Comparison of ENCODE assay signal across 9 mouse cellular contexts in the genomic region with DNA sequence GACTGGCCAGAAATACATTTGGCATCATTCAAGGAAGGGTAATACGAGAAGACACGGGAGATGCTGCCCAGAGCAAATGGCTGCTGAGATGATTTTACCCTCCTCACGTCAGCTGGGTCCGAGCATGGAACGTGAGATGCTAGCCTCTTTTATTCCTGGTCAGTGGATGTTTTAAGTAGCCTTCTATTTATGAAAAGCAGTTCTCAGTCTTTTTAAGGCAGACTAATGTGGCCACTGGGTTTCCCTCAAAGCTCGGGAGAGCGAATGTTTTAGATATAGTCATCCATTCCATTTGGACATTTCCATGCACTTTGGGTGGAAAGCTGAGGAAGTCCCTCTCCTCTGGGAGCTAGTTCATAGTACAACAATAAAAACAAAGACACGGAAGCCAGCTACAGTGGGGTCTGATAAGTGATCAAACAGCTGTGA.
DNase-seq lines count a peak whose midpoint lies in the region; ATAC-seq and TF ChIP-seq lines count a peak whose summit lies in the region.
"Had no signal": no experiment of that assay in that cellular context is flagged by ENCODE, and none has a peak within 500 bp of the region (broad histone marks: within the 10 kb centered on the region; RNA-seq: fewer than 3 reads in every experiment).

No protein-coding gene starts in this region.

- H3K9me3 ChIP-seq in intestine, embryonic 14.5 days (ENCODE audit: control insufficient read depth, low read length) = no peaks in the 10 kb centered on the region
- no peaks in the 10 kb centered on the region for H3K9me3 ChIP-seq in intestine, postnatal 0 days (ENCODE audit: control insufficient read depth)
- H3K9me3 ChIP-seq in embryonic facial prominence, embryonic 10.5 days = no peaks in the 10 kb centered on the region
- H3K9me3 ChIP-seq in heart, embryonic 11.5 days (replicated peaks; ENCODE audit: control insufficient read depth, low read length) = no peaks in the 10 kb centered on the region
- H3K9me3 ChIP-seq: G1E had no signal

- H3K4me3 ChIP-seq in intestine, embryonic 14.5 days (ENCODE audit: low read depth, low read length) = no peak overlapping the region
- H3K4me3 ChIP-seq in intestine, postnatal 0 days (ENCODE audit: low read depth, low read length) = no peak overlapping the region
- H3K4me3 ChIP-seq in embryonic facial prominence, embryonic 10.5 days = no peak overlapping the region
- H3K4me3 ChIP-seq in heart, embryonic 11.5 days (ENCODE audit: low read depth, low read length) = no peak overlapping the region

- no peaks in the 10 kb centered on the region for H3K36me3 ChIP-seq in intestine, embryonic 14.5 days (ENCODE audit: control insufficient read depth, insufficient read depth, low read length)
- H3K36me3 ChIP-seq in intestine, postnatal 0 days (ENCODE audit: control insufficient read depth, insufficient read depth) = no peaks in the 10 kb centered on the region
- H3K36me3 ChIP-seq in embryonic facial prominence, embryonic 10.5 days (replicated peaks) = no peaks in the 10 kb centered on the region
- no peaks in the 10 kb centered on the region for H3K36me3 ChIP-seq in heart, embryonic 11.5 days (ENCODE audit: control insufficient read depth, insufficient read depth, low read length)

- no peak overlapping the region for H3K4me2 ChIP-seq in intestine, embryonic 14.5 days (ENCODE audit: low read length)
- H3K4me2 ChIP-seq in intestine, postnatal 0 days (replicated peaks; ENCODE audit: low read depth) = no peak overlapping the region
- no peak overlapping the region for H3K4me2 ChIP-seq in heart, embryonic 11.5 days

- H3K27ac ChIP-seq in intestine, embryonic 14.5 days (ENCODE audit: low read depth) = peak overlapping the region; percentile 41; the same call in 1 of the 2 replicates
- H3K27ac ChIP-seq in intestine, postnatal 0 days (ENCODE audit: low read depth, low read length) = no peak overlapping the region
- H3K27ac ChIP-seq in embryonic facial prominence, embryonic 10.5 days (replicated peaks) = 0 out of 2 replicates have a peak overlapping the region, but pooled peaks have one; percentile 1
- peak overlapping the region; percentile 63; the same call in 1 of the 2 replicates for H3K27ac ChIP-seq in heart, embryonic 11.5 days (ENCODE audit: low read depth, low read length)

- ATAC-seq in intestine, embryonic 14.5 days (replicated peaks; ENCODE audit: low FRiP score, low TSS enrichment, low read depth) = no peak
- no peak for ATAC-seq in intestine, postnatal 0 days
- no peak for ATAC-seq in heart, embryonic 11.5 days (replicated peaks; ENCODE audit: insufficient number of reproducible peaks, low FRiP score, low TSS enrichment)
- no peak for ATAC-seq in inflammation-experienced regulatory T-cells, adult 6 months

- WGBS in intestine, embryonic 14.5 days = 37% methylated on average over 8 of the region's 8 CpGs
- 51% methylated on average over 8 of the region's 8 CpGs for WGBS in intestine, postnatal 0 days
- WGBS in embryonic facial prominence, embryonic 10.5 days = 44% methylated on average over 8 of the region's 8 CpGs
- 46% methylated on average over 8 of the region's 8 CpGs for WGBS in heart, embryonic 11.5 days (ENCODE audit: insufficient replicate concordance)

- H3K4me1 ChIP-seq in intestine, embryonic 14.5 days (replicated peaks; ENCODE audit: control insufficient read depth, insufficient read depth, low read length) = peaks cover 47% of the 10 kb centered on the region
- H3K4me1 ChIP-seq in intestine, postnatal 0 days (replicated peaks; ENCODE audit: control insufficient read depth, insufficient read depth, low read length) = no peaks in the 10 kb centered on the region; the same call in 1 of the 2 replicates
- peaks cover 72% of the 10 kb centered on the region for H3K4me1 ChIP-seq in embryonic facial prominence, embryonic 10.5 days
- peaks cover 58% of the 10 kb centered on the region for H3K4me1 ChIP-seq in heart, embryonic 11.5 days (ENCODE audit: control insufficient read depth, insufficient read depth, low read length)

- DNase-seq in intestine, embryonic 14.5 days (ENCODE audit: low spot score) = no peak
- DNase-seq in embryonic facial prominence, embryonic 10.5 days (ENCODE audit: low spot score) = no peak
- DNase-seq in mesoderm, embryonic 11.5 days (ENCODE audit: low read depth, low spot score) = peak; percentile 36
- DNase-seq in adrenal gland, postnatal 14 days = no peak
- no peak for DNase-seq in layer of hippocampus, postnatal 10 days (ENCODE audit: low spot score in 2 of 2)

- no peaks in the 10 kb centered on the region for H3K27me3 ChIP-seq in intestine, embryonic 14.5 days (replicated peaks; ENCODE audit: control insufficient read depth, insufficient read depth, low read length)
- no peaks in the 10 kb centered on the region for H3K27me3 ChIP-seq in intestine, postnatal 0 days (replicated peaks; ENCODE audit: control insufficient read depth, insufficient read depth, low read length)
- peaks cover 1% of the 10 kb centered on the region; the same call in 1 of the 2 replicates for H3K27me3 ChIP-seq in embryonic facial prominence, embryonic 10.5 days (replicated peaks; ENCODE audit: low read depth, poor library complexity, severe bottlenecking)
- H3K27me3 ChIP-seq in heart, embryonic 11.5 days (ENCODE audit: control insufficient read depth, insufficient read depth, low read length) = no peaks in the 10 kb centered on the region

- no peak for TF ChIP-seq CTCF in intestine, postnatal 0 days (IDR thresholded peaks at IDR 0.05; ENCODE audit: low read depth)

- no peak overlapping the region for H3K9ac ChIP-seq in intestine, embryonic 14.5 days (ENCODE audit: low read length)
- H3K9ac ChIP-seq in intestine, postnatal 0 days (ENCODE audit: low read depth, low read length) = no peak overlapping the region
- no peak overlapping the region for H3K9ac ChIP-seq in heart, embryonic 11.5 days (ENCODE audit: low read depth, low read length)
